Mouse (Mus musculus) right cerebral cortex, postnatal 10 days (tissue): Measurements from ENCODE around the gene Rpl23.
"Not testable (repeated sequence)": the region's sequence is repeated elsewhere in the genome, so short reads cannot be mapped to it uniquely, and the experiment has no call there.

ENCODE experiments used
- DNase-seq, 2 experiments: peaks; one replicate each; pipeline ENCODE4 v3.0.0; 2021; ENCODE audit warnings: low spot score in 2 of 2

Rpl23 gene

DNA sequence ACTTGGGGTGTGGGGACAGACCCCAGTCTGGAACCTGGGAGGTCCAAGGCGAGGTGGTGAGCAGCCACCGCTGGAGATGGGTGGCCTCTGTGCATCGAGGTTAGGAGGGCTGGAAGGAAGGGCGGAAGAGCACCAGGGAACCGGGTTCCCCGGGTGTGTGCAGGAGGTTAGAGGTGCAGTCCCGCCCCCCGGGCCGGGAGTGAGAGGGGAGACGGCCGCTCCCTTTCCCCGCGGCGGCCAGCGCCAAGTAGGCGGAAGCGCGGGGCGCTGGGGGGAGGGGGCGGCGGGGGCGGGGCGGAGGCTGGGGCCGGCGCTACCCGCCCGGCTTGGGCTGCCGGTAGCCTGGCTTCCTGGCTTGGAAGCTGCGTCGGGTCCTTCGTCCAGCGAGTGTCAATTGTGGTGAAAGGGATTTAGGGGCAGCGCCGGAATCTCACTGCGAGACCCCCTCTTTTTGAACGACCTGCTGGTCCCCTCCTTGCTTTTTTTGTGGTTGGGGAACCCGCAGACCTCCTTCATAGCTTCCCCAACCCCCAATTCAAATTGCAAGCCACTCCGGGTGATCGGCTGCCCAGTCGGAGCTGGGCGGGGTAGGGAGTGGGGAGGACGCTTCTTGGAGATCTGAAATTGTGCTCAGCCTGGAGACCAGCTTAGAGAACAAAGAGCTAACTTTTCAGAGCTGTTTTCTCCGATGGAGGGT is 17.9 kb upstream of the Rpl23 start:
- peak; percentile 70 to 78 for DNase-seq

DNA sequence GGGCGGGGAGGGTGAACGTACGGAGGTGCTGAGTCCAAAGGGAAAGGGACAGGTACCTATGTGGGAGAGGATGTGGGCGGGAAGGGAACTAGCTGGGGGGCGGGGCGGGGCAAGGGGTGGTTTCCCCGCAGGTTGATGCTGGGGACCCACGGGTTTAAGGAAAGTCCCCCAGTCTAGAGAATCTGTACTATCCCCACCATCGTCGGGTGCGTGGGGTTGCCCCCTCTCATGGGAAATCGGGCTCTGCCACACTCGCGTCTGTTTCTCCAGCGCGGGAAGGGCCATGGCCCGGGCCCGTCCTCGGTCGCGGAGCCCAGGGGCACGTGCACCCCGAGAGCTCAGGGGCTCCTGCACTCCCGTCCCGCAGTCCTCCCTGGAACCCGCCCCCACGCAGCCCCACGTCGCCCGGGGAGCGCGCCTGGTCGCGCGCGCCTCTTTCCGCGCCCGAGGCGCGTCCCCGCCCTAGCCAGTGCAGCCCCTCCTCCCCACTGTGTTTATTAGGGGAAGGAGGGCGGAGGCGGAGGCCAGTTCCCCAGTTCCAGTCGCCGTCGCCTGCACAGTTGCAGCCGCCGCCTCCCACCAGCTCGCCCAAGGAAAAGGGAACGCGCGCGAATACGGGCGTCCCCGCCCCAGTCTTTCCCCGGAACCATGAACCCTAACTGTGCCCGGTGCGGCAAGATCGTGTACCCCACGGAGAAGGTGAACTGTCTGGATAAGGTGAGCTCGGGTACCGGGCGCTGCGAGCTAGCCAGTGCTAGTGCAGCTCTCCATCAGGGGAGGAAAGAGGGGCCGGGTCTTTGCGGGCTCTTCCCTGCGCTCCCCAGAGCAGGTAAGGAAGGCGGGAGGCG is 17.1 kb upstream of the Rpl23 start:
- DNase-seq = peak; percentile 91 to 92

DNA sequence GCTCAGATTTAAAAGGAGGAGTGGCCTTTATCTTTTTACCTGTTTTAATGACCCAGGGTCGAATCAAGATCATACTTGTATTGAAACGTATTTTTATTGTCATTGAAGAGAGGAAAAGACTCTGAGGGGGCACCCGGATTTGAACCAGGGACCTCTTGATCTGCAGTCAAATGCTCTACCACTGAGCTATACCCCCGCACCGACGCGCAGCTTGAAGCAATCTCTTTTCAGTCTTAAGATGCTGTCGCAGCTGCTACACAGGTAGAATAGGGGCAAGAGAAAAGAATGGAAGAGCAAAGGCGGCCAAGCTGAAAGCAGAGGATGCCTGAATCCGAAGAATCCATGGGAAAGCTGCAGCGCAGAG is 16.5 kb upstream of the Rpl23 start, which contains the start of gene Lasp1:
TSS of gene Lasp1 (plus strand) at position 219 of the 364 bp plus-strand sequence.
- DNase-seq = peak; percentile 92 to 93

DNA sequence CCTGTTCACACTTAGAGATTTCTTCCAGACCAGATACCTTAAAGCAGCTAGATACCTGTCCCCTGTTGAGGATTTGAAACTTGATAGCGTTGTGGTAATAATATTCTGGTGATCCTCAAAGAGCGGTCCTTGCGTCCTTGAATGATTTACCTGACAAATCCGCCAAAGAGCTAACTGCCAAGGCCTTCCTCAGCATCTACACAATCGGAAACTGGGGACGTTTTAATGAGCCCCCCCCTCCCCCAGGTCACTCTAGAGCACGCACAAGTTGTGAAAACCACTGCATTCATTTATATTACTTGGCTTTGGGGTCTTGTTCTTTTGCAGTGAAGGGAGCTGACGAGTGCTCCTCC is 15.8 kb upstream of the Rpl23 start:
- DNase-seq = no peak

DNA sequence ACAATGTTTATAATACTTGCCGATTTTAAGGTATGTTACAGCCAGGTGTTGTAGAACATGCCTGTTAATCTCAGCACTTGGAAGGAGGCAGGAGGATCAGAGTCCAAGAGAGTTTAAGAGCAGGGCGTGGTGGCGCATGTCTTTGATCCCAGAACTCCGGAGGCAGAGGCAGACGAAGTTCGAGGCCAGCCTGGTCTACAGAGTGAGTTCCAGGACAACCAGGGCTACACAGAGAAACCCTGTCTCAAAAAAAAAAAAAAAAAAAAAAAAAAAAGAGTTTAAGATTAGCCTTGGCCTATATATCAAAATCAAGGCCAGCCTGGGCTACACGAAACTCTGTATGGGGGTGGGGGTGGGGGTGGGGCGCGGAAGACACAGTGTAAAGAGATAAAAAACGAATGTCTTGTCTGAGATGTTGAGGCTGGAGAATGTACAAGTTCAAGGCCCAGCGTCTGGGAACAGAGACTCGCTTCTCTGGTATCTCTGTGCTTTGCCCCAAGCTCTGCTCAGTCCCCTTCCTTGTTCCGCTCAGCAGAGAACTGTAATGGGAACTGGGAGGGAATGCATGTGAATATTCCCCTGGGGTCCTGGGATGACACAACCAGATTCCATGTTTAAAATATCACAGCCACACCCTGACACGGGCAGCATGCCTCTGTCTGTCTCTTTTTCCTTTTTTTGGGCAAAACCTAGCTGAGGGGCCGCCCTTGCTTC is 15.3 kb upstream of the Rpl23 start:
- DNase-seq = peak in 1 of 2 experiments; percentile 26

DNA sequence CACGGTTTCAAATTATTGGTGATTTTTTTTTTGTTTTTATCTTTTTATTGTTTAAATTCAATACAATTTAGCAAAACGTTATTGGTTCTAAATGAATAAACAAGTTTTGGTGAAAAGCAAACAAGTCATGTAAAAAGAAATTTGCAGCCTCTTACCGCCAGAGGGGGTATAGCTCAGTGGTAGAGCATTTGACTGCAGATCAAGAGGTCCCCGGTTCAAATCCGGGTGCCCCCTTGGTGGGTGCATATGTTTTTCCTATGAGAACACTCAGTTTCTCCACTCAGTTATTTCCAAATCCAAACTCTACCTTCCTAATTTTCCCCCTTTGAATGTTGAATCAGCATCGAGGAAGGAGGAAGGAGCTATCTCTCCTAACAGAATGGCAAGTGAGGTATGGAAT is 14.7 kb upstream of the Rpl23 start:
- peak; percentile 81 to 86 for DNase-seq

DNA sequence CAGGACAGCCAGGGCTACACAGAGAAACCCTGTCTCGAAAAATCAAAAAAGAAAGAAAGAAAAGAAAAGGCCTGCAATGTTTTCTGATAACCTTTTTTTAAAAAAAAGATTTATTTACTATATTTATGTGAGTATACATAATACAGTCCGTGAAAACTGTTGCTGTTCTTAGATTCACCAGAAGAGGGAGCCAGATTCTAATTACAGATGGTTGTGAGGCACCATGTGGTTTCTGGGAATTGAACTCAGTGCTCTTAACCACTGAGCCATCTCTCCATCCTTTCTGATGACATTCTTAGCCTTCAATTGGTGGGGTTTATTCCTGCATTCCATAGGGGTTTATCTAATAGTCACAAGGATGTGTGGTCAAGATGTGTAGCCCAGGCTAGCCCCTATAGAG is 10.9 kb upstream of the Rpl23 start:
- DNase-seq = no peak

DNA sequence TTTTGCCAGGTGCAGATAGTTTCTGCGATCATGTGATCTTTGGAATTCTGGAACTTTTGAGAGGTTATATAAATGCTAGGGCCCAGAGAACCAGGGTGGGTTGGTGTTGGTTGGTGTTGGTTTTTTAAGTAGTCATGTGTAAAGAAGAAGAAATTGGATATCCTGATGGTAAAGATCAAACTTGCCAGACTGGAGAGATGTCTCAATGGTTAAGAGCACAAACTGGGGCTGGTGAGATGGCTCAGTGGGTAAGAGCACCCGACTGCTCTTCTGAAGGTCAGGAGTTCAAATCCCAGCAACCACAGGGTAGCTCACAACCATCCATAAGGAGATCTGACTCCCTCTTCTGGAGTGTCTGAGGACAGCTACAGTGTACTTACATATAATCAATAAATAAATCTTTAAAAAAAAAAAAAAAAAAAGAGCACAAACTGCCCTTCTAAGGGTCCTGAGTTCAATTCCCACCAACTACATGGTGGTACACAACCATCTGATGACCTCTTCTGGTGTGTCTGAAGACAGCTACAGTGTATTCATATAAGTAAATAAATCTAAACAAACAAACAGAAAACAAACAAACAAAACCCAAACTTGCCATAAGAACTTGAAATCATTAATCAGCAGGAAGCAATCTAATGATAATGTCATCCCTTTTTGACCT is 8.7 kb upstream of the Rpl23 start:
- not testable (repeated sequence) for DNase-seq

DNA sequence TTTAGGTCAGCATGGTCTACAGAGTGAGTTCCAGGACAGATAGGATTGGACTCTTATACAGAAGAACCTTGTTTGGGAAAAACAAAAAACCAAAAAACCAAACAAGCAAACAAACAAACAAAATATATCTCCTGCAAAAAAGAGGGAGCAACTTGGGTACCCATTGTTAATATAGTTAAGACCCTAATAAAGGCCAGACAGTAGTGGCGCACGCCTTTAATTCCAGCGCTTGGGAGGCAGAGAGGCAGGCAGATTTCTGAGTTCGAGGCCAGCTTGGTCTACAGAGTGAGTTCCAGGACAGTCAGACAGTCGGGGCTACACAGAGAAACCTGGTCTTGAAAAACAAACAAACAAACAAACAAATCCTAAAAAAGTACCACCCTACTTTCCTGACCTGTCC is 7.5 kb upstream of the Rpl23 start:
- DNase-seq = no peak

DNA sequence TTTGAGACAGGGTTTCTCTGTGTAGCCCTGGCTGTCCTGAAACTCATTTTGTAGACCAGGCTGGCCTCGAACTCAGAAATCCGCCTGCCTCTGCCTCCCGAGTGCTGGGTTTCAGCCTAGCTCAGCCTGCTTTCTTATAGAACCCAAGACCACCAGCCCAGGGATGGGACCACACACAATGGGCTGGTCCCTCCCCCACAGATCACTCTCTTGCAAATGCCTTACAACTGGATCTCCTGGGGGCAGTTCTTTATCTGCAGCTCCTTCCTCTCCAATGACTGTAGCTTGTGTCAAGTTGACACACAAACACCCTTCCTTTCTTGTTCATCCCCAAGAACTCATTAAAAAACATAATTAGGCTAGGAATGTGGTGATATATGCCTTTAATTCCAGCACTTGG is 5.7 kb upstream of the Rpl23 start:
- DNase-seq = no peak

DNA sequence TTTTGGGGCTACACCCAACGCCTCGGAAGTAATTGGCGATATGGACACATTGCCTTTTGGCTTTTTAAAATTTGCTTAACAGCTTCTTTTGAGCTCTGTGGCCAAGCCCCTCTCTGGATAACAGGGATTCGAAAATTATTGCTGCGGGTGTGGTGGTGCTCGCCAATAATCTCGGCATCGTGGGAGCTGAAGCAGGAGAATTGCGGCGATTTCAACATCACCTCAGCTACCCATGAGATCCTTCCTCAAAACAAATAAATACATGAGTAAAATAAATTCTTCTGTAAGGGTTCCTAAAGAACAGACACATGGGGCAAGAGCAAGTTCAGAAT is 293 bp upstream of the Rpl23 start:
- DNase-seq = no peak

DNA sequence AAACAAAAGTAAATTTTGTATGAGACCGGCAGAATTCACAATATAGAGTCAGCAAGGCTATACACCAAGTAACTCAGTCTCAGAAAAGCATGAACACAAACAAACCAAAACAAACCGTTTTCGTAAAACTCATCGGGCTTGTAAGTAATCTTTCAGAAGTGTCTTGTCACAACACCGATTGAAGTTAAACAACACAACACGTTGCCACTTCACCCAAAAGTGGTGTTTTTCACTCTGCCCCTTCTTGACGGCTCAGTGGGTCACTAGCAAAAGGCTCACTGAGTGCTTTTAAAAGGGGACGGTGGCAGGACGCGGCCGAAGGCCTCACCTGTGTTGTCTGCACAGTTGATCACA is 782 bp downstream of the Rpl23 start:
- no peak for DNase-seq

DNA sequence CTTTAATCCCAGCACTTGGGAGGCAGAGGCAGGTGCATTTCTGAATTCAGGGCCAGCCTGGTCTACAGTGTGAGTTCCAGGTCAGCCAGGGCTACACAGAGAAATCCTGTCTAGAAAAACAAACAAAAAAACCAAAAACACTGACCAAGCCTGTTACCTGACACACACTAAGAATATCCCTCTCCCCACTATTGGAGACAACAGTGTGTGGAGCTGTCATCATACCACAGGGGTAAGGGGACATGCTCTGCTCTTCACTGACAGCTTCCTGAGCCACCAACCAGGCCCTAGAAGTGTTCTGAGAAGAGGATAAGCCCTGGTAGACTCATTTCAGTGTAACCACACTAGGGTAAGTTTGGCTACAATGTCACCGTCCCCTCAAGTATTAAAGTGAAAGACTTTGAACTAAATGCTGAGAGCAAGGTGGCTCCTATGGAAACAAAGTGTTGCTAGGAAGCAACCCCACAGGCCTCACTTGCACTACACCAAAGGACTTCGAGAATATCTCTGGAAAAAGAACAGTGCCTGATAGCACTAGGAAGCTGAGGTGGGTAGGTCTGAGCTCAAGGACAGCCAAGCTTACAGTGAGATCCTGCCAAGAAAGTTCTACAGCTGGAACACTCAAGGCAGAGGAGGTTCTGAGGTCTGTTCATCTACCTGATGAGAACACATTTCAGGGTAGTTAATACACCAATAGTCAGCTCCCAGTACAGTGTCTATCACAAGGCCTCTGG is 2.1 kb downstream of the Rpl23 start:
- no peak for DNase-seq

DNA sequence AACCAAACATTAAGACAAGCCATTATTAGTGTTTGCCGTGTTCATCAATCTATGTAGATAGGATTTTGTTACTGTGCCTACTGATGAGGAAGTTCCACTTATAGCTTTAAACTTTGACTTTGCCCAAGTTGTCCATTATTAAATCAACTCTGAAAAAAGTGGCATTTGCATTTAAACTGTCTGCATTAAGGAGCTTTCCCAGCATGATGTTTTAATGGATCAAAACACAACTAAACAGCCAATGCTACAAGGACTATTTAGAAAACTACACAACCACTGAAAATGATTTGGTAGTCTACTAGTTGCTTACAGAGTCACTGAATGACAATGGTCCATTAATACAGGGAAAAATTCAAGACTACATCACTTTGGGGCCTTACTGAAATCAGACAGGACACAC is 3.3 kb downstream of the Rpl23 start:
- no peak for DNase-seq

DNA sequence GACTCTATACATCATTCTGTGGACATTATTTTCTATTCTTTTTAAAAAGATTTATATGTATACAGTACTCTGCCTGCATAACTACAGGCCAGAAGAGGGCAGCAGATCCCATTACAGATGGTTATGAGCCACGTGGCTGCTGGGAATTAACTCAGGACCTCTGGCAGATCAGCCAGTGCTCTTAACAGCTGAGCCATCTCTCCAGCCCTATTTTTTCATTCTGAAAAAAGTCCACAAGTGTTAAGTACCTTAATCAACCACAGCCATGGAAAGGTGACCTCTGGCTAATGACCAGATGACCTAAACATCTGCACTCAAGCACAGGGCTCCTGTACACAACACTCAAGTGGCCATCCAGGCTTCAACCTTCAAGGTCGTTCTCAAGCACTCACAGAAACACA is 5.1 kb downstream of the Rpl23 start:
- no peak for DNase-seq

DNA sequence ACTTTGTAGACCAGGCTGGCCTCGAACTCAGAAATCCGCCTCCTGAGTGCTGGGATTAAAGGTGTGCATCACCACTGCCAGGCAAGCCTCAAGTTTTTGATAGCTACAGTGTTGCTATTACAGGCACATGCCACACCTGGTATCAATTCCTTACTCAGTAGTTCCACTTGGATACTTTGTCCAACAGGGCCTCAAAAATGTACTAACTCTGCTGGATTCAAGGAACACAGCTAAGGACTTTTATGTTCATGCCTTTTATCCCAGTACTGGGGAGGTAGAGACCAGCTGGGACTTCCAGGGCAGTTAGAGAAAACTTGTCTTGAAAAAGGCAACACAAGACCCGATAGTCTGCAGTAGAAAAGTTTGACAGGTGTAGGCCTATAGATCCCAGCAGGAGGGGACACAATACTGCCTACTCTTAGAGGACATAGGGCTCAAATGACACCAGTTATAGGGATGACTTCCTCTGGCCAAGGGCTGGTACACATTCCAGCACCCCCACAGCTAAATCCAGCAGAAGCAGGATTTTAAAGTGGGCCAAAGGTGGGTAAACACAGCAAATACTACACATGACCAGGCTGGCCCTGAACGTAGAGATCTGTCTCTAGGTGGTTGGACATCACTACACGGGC is 5.6 kb downstream of the Rpl23 start:
- DNase-seq = no peak

DNA sequence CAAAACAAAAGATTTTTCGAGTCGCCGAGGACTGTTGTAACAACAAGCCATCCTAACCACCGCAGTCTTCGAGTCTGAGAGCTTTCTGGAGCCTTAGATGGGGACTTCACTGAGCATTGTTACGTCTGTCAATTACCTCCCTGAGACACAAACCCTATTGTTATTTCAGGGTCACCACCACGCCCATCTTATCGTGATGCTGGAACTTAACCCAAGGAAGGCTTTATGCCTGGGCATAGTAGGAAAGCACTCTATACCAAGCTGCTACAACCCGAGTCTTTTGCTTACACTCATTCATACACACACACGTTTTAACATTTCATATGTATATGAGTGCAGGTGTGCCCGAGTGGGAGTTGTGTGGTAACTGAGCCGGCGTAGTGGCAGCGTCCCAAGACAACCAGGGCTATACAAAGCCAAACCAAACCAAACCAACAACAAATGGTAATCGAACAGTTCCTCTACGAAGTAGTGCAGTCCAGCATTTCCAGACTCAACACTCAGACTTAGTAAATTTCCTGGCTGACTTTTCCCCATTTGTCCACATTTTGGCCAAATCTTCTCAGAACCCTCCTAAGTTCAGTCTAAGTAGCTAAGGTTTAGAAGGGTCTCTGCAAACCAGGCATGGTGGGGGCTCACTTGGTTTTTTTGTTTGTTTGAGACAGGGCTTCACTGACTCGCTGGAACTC is 6.3 kb downstream of the Rpl23 start, which contains the start of gene 1700001P01Rik:
TSS of gene 1700001P01Rik (minus strand) at position 111 of the 689 bp plus-strand sequence.
- no peak for DNase-seq

DNA sequence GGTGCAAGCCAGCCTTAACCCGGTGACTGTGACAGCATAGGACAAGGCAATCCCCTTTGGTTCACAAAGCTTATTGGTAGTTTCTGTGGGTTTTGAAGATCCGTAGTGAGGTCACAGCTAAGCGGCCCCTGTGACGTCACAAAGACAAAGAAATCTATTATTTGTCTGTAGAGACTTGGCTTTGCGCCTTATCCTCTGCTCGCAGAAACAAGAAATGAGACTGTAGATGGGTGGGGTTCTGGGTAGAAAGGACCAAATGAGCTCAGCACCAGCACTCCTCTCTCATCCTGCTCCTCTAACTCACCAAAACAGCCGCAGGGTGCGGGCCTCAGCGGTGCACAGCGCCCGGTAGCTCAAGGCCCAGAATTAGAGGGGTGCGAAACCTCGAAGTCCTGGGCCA is 7.1 kb downstream of the Rpl23 start:
- DNase-seq = no peak

DNA sequence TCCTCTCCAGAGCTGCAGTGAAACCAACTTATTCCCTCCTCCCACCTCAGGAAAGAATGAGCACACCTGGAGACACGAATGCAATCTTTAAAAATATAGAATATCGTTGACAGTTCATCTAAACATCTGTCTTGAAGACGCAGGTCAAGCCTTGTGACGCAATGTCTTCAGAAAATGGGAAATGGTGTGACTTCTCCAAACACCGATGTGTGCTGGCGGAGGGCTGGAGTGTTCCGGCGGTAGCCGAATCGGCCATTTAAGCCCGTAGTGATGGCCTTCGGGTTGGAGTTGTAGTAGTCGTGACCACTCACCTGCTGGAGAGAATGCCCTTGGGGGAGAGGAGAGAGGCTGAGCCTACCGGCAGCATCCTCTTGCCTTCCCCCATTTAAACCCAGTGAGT is 10.8 kb downstream of the Rpl23 start:
- DNase-seq = no peak

DNA sequence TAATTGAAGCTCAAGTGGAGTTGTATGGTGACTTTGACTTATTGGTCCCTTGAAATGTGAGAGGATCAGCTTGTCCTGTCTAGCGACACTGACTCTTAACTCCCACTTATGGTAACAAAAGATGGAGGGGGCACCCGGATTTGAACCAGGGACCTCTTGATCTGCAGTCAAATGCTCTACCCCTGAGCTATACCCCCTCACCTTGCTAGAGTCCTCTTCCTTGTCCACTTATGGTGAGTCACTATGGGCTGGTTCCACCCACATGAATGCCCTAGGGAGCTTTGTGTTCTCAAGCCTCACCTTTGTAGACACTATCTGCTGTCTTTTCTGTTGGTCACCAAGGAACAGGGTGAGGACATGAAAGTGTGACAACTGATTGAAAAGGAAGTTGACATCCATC is 12.5 kb downstream of the Rpl23 start:
- DNase-seq = no peak
